Mouse (Mus musculus): ENCODE measurements around the gene Hfe.
"Not testable (repeated sequence)": the region's sequence is repeated elsewhere in the genome, so short reads cannot be mapped to it uniquely, and the experiment has no call there.

- TF ChIP-seq CTCF (IDR thresholded peaks at IDR 0.05; ENCODE audit: extremely low read depth, insufficient read length, insufficient replicate concordance, low read depth, low read length); POLR2A (IDR thresholded peaks at IDR 0.05; ENCODE audit: low read depth, low read length): not testable (repeated sequence)
Measured at GRCm38 (mm10) chr13:23702801-23703200, 7.9 kb downstream of the Hfe start.

Measured in small intestine, adult 2 months (tissue).